Mouse (Mus musculus) lung, embryonic 16.5 days (tissue): ENCODE measurements around the gene Dyrk1a. TPM values are rescaled to one million over a fixed set of nuclear protein-coding genes. Genes with fewer than 3 reads are reported as not detected.

Experiments used
- ATAC-seq: fragments of 200-750 bp; cut with Nextera tagmentation; 2 replicates; pipeline ENCODE4 v1.8.0; 2017; ENCODE audit warnings: low read depth, mild to moderate bottlenecking, moderate library complexity
- H3K27ac ChIP-seq: fragments of 300-500 bp; sonication (generic); 2 replicates; pipeline ENCODE4 v1.5.1; 2014; ENCODE audit warnings: mild to moderate bottlenecking, control low read depth, low read length
- H3K27me3 ChIP-seq: fragments of 300-500 bp; sonication (generic); 2 replicates; pipeline ENCODE4 v1.6.1; 2014; ENCODE audit warnings: low read depth, low read length, mixed read lengths; ENCODE audit not compliant: control insufficient read depth, insufficient read depth
- H3K36me3 ChIP-seq: fragments of 300-500 bp; sonication (generic); 2 replicates; pipeline ENCODE4 v1.6.1; 2014; ENCODE audit warnings: low read length; ENCODE audit not compliant: control insufficient read depth, insufficient read depth
- H3K4me1 ChIP-seq: fragments of 300-500 bp; sonication (generic); replicated peaks from 2 replicates; pipeline ENCODE4 v1.6.1; 2014; ENCODE audit warnings: low read length, mixed read lengths; ENCODE audit not compliant: control insufficient read depth, insufficient read depth
- H3K4me2 ChIP-seq: fragments of 300-500 bp; sonication (generic); 2 replicates; pipeline ENCODE4 v1.6.1; 2014; ENCODE audit warnings: low read depth, low read length, control low read depth
- H3K4me3 ChIP-seq: fragments of 300-500 bp; sonication (generic); 2 replicates; pipeline ENCODE4 v1.5.1; 2014; ENCODE audit warnings: mild to moderate bottlenecking, low read length, control low read depth
- H3K9ac ChIP-seq: fragments of 300-500 bp; sonication (generic); 2 replicates; pipeline ENCODE4 v1.6.1; 2014; ENCODE audit warnings: low read length, control low read depth
- H3K9me3 ChIP-seq: fragments of 300-500 bp; sonication (generic); 2 replicates; pipeline ENCODE4 v1.6.1; 2016; ENCODE audit warnings: low read length; ENCODE audit not compliant: control insufficient read depth
- WGBS: fragments of 180-500 bp; shearing (Covaris S2); extraction: QIAGEN DNeasy Blood & Tissue Kit; methylation state at CpG from one replicate; pipeline ENCODE4 v1.1.7; 2014; 5-methylcytosine and 5-hydroxymethylcytosine counted together
- polyA plus RNA-seq: library from polyadenylated mRNA; unstranded; fragments of >200 nt; fragmentation: Nextera tagmentation; extraction: Ambion mirVana; gene quantifications from 2 replicates; pipeline ENCODE4 v1.2.1, GENCODE M21; 2015

The Dyrk1a gene
- polyA plus RNA-seq, 1 experiment from 2014 or later, result 8.0 TPM

DNA sequence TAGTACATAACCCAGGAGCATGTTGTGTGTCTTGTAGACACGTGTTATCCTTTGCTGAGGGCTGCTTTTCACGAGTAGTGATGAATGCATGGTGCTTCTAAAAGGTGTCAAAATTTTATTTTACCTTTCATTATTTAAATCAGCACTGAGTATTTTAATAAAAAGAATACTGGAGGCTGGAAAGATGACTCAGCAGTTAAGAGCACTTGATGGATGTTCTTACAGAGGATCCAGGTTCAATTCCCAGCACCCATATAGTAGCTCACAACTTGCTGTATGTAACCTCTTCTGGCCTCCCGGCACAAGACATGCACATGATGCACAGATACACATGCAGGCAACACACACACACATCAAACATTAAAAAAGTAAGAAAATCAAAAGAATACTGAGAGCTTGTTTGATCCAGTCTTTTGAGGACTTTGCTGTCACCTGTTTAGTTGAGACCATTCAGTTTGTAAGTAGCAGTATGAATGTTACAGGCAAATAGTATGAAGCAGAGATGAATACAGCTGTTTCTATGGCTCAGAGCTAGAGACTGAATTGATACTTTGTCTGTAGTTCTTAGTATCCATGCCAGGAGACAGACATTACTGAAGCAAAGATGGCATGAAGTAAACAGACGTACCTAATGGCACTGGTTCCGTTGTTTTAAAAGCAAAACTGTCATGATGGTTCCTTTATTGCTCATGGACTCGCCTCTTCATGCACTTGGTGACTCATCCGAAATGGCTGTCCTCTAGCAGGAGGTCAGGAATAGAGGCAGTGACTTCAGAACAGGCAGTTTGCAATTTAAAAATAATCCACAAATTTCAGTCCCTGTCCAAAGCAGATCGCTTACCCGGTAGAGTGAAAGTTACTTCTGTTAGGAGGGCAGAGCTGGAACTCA is 39.1 kb downstream of the Dyrk1a start:
- WGBS, result 80% methylated on average over 9 of the region's 9 CpGs
- ATAC-seq, result no peak
- H3K27ac ChIP-seq, result no peak overlapping the region

DNA sequence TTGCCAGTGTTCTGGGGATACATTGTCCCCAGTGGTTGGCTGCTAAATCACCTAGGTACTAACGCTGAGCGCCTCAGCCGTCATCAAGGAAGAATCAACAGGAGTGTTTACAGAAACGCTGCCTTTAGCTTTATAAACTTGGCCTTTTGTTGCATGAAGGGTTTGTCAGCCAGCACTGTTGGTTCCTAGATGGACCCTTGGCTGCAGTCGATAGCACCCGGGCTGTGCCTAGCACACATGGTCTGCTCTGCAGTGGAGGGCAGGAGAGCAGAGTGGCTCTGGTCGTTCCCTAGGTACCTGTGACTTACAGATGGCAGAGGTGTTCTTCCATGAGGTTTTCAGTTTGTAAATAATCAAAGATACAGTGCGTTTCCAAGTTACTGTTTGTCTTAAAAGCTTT is 42.8 kb downstream of the Dyrk1a start:
- Histone ChIP-seq H3K4me2 (no peak overlapping the region), H3K9me3 (no peaks in the 10 kb centered on the region), H3K27me3 (no peaks in the 10 kb centered on the region), H3K36me3 (no peaks in the 10 kb centered on the region; the same call in 1 of the 2 replicates), H3K27ac (no peak overlapping the region), H3K4me3 (no peak overlapping the region), H3K4me1 (peaks cover 4% of the 10 kb centered on the region; the same call in 1 of the 2 replicates), H3K9ac (no peak overlapping the region)
- no peak for ATAC-seq
- WGBS, result 57% methylated on average over 8 of the region's 8 CpGs

More for the DNA sequence above, 39.1 kb downstream of the Dyrk1a start:
- no peak overlapping the region for H3K9ac ChIP-seq
- H3K9me3 ChIP-seq, result no peaks in the 10 kb centered on the region
- no peaks in the 10 kb centered on the region for H3K27me3 ChIP-seq
- no peak overlapping the region for H3K4me2 ChIP-seq
- H3K4me3 ChIP-seq, result no peak overlapping the region
- peaks cover 15% of the 10 kb centered on the region for H3K4me1 ChIP-seq
- H3K36me3 ChIP-seq, result no peaks in the 10 kb centered on the region; the same call in 1 of the 2 replicates

DNA sequence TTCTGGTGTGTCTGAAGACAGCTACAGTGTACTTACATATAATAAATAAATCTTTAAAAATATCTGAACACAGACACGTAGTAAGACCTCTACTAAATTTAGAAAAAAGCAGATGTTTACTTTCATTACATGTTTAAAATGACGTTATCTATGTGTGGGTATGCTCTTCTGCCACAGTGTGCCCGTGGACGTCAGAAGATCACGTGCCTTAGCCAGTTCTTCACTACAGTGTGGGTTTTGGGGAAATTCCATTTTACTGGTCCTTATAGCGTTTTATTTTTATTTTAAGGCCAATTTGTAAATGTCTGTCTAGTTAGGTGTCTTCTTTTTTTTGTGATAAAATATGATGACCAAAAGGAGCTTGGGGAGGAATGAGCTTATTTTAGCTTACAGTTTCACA is 47.4 kb downstream of the Dyrk1a start:
- H3K27ac ChIP-seq, result no peak overlapping the region
- H3K36me3 ChIP-seq, result peaks cover 5% of the 10 kb centered on the region
- H3K9me3 ChIP-seq, result no peaks in the 10 kb centered on the region
- ATAC-seq, result no peak
- WGBS, result 72% methylated on average over 6 of the region's 6 CpGs
- no peak overlapping the region for H3K4me3 ChIP-seq
- H3K4me2 ChIP-seq, result no peak overlapping the region
- no peak overlapping the region for H3K9ac ChIP-seq
- H3K4me1 ChIP-seq, result peaks cover 4% of the 10 kb centered on the region; the same call in 1 of the 2 replicates
- H3K27me3 ChIP-seq, result no peaks in the 10 kb centered on the region

DNA sequence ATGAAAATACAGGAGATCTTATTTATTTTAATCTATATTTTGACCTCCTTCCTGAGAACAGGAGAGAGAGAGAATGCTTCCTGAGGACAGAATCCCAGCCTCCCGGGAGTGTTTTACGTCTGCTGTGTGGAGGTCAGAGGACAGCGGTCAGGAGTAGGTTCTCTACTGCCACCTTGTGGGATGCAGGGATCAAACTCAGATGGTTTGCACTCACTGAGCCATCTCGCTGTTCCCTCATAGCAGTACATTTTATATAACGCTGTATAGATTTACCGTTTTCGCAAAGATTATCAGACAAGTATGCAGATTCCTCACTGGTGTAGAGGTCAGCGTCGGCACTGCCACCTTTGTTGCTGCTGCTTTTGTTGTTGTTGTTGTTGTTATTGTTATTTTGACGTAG is 48.7 kb downstream of the Dyrk1a start:
- Histone ChIP-seq H3K27me3 (no peaks in the 10 kb centered on the region), H3K9ac (no peak overlapping the region), H3K4me3 (no peak overlapping the region), H3K27ac (no peak overlapping the region), H3K9me3 (no peaks in the 10 kb centered on the region), H3K4me1 (peaks cover 4% of the 10 kb centered on the region; the same call in 1 of the 2 replicates), H3K36me3 (peaks cover 5% of the 10 kb centered on the region), H3K4me2 (no peak overlapping the region)
- WGBS, result 49% methylated on average over 10 of the region's 10 CpGs
- ATAC-seq, result peak; percentile 85

DNA sequence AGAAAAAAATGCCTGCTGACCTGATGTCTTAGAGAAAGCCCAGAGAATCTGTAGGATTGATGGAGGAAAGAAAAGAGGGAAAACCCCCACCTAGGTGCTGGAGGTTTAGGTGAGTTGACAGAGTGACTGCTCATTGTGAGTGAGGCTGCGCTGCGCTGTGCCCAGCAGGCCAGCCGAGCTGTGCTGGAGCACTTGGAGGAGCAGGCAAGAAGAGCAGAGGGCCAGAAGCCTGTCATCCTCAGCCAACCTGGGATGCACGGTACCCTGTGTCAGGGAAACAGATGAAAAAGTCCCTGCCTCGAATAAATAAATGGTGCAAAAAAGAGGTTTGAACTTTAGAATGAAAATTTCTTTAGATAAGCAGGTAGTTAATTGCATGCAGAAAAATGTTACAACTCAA is 49.5 kb downstream of the Dyrk1a start:
- Histone ChIP-seq H3K4me1 (peaks cover 4% of the 10 kb centered on the region; the same call in 1 of the 2 replicates), H3K27ac (no peak overlapping the region), H3K9ac (no peak overlapping the region), H3K4me3 (no peak overlapping the region), H3K27me3 (no peaks in the 10 kb centered on the region), H3K4me2 (no peak overlapping the region), H3K36me3 (peaks cover 5% of the 10 kb centered on the region), H3K9me3 (no peaks in the 10 kb centered on the region)
- ATAC-seq, result no peak
- 86% methylated on average over 5 of the region's 5 CpGs for WGBS

DNA sequence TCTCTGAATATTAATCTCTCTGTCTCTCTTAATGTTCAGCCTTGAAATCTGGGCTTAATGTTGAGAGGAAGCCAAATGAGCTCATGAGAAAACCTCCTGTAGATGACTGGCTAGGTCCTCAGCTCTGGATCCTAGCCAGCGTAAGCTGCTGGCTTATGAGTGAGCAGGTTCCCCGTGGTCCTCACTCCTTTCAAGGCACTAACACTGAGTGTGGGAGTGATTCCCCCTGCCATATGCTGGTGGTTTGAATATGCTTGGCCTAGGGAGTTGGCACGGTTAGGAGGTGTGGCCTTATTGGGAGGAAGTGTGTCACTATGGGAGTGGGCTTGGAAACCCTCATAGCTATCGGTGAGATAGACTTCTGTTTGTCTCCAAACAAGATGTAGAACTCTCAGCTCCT is 55.1 kb downstream of the Dyrk1a start:
- Histone ChIP-seq H3K9ac (no peak overlapping the region), H3K4me3 (no peak overlapping the region), H3K27ac (no peak overlapping the region), H3K4me1 (peaks cover 16% of the 10 kb centered on the region), H3K27me3 (no peaks in the 10 kb centered on the region), H3K9me3 (no peaks in the 10 kb centered on the region), H3K4me2 (no peak overlapping the region), H3K36me3 (peaks cover 5% of the 10 kb centered on the region)
- no peak for ATAC-seq
- 63% methylated on average over 4 of the region's 4 CpGs for WGBS

DNA sequence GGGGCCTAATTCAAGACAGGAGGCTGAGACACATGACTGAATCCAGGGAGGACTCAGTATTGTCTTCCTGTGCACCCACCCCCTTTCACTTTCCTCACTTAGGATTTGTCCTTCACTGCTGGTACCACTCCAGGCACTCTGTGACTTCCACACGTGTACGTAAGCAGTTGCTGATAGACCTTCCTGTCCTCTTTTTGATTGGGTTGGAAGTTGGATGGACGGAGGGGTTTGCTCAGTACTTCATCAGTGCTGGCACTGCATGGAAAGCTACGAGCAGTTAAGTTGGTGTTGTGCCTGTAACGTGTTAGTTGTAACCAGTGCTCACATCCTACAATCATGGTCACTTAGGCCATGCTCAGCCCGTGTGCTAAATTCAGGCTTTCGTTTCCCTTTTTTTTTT is 55.8 kb downstream of the Dyrk1a start:
- Histone ChIP-seq H3K27ac (no peak overlapping the region), H3K36me3 (no peaks in the 10 kb centered on the region), H3K4me3 (no peak overlapping the region), H3K4me2 (no peak overlapping the region), H3K4me1 (peaks cover 16% of the 10 kb centered on the region), H3K27me3 (no peaks in the 10 kb centered on the region), H3K9me3 (no peaks in the 10 kb centered on the region), H3K9ac (no peak overlapping the region)
- no peak for ATAC-seq
- 84% methylated on average over 7 of the region's 7 CpGs for WGBS

DNA sequence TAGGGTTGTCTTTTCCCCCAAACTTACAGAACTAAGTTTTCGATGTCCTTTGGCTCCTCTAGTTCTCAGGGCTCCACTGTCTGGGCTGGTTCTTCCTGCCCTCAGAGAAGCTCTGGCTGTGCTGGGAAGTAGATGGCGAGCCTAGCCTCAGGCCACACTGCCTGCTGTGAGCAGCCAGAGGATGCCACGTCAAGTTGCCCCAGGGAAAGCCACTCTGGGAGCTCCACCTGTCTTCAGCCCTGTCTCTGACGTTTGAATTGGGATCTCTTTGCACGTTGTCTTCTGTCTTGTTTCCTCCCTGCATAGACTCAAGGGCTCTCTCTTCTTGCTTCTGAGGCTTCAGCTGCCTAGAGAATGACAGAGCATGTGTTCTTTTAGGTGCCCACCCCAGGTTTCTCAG is 57.9 kb downstream of the Dyrk1a start:
- Histone ChIP-seq H3K36me3 (no peaks in the 10 kb centered on the region), H3K27ac (no peak overlapping the region), H3K27me3 (no peaks in the 10 kb centered on the region), H3K9me3 (no peaks in the 10 kb centered on the region), H3K4me3 (no peak overlapping the region), H3K4me1 (peaks cover 21% of the 10 kb centered on the region), H3K4me2 (no peak overlapping the region), H3K9ac (no peak overlapping the region)
- no peak for ATAC-seq
- whole genome bisulfite sequencing, result 53% methylated on average over 5 of the region's 5 CpGs

DNA sequence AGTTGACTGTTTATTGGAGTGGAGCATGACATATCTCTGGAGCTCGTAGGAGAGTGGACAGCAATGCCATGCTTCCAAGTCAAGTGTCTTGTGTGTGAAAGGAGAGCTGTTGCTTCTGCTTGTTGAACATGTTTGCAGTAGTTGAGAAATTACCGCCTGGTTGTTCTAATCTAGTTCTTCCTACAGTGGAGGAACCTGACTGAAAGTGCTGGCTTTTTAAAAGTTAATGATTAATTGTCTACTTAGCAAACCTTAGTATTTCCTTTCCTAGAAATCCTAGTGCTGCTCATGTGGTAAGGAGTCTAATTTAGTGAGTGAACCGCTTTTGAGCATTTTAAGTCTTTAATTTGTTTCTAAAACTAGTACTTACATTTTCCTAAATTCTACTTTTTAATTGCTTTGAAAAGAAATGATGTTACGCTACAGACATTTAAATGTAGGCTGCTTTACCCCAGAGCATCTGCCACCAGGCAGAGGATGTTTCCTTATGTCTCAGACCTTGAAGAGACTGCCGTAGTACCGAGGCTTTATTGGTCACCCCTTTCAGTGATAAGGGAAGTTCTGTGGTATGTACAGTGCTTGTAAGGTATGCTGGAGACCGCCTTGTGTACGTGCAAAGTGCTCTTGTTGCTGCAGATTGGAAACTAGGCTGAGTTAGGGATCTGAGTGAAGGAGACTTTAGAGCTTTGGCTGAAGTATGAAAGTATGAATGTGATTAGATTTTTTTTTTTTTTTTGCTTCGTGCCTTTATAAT is 59.3 kb downstream of the Dyrk1a start:
- no peak overlapping the region; the same call in 1 of the 2 replicates for H3K4me2 ChIP-seq
- no peak overlapping the region for H3K9ac ChIP-seq
- no peaks in the 10 kb centered on the region for H3K9me3 ChIP-seq
- no peak overlapping the region for H3K4me3 ChIP-seq
- peaks cover 21% of the 10 kb centered on the region for H3K4me1 ChIP-seq
- H3K36me3 ChIP-seq, result no peaks in the 10 kb centered on the region
- no peaks in the 10 kb centered on the region for H3K27me3 ChIP-seq
- peak overlapping the region; percentile 25 for H3K27ac ChIP-seq
- WGBS, result 50% methylated on average over 9 of the region's 9 CpGs
- 0 out of 2 replicates have a peak, but pooled peaks have one; percentile 42 for ATAC-seq
